Mouse (Mus musculus) midbrain, postnatal 0 days (tissue): Measurements from ENCODE around the gene Nav2. TPM values are rescaled to one million over a fixed set of nuclear protein-coding genes. Genes with fewer than 3 reads are reported as not detected.

ENCODE experiments used
- ATAC-seq: fragments of 200-750 bp; cut with Nextera tagmentation; 2 replicates; pipeline ENCODE4 v1.8.0; 2017; ENCODE audit warnings: moderate number of reproducible peaks, mild to moderate bottlenecking, moderate TSS enrichment, moderate library complexity; ENCODE audit not compliant: low FRiP score
- DNase-seq: peaks from one replicate; pipeline ENCODE4 v3.0.0-alpha.2; 2015; ENCODE audit warnings: low spot score
- H3K27ac ChIP-seq: fragments of 300-500 bp; sonication (generic); 2 replicates; pipeline ENCODE4 v1.5.1; 2014; ENCODE audit warnings: low read depth, mild to moderate bottlenecking, low read length, mixed read lengths
- H3K27me3 ChIP-seq: fragments of 300-500 bp; sonication (generic); 2 replicates; pipeline ENCODE4 v1.6.1; 2014; ENCODE audit warnings: low read length, control low read depth, mixed read lengths; ENCODE audit not compliant: insufficient read depth
- H3K36me3 ChIP-seq: fragments of 300-500 bp; sonication (generic); 2 replicates; pipeline ENCODE4 v1.6.1; 2014; ENCODE audit warnings: low read length, control low read depth, mixed read lengths; ENCODE audit not compliant: insufficient read depth
- H3K4me1 ChIP-seq: fragments of 300-500 bp; sonication (generic); 2 replicates; pipeline ENCODE4 v1.6.1; 2014; ENCODE audit warnings: mild to moderate bottlenecking, control low read depth, antibody characterized with exemption, low read length, mixed read lengths; ENCODE audit not compliant: insufficient read depth
- H3K4me2 ChIP-seq: fragments of 300-500 bp; sonication (generic); 2 replicates; pipeline ENCODE4 v1.6.1; 2014; ENCODE audit warnings: low read depth, mild to moderate bottlenecking, low read length, mixed read lengths; ENCODE audit not compliant: poor library complexity, severe bottlenecking
- H3K4me3 ChIP-seq: fragments of 300-500 bp; sonication (generic); 2 replicates; pipeline ENCODE4 v1.5.1; 2014; ENCODE audit warnings: low read depth, mild to moderate bottlenecking, low read length, moderate library complexity
- H3K9ac ChIP-seq: fragments of 300-500 bp; sonication (generic); replicated peaks from 2 replicates; pipeline ENCODE4 v1.6.1; 2014; ENCODE audit warnings: mild to moderate bottlenecking, low read length, moderate library complexity, mixed read lengths; ENCODE audit not compliant: poor library complexity, severe bottlenecking
- H3K9me3 ChIP-seq: fragments of 300-500 bp; sonication (generic); 2 replicates; pipeline ENCODE4 v1.6.1; 2016; ENCODE audit warnings: low read length, control low read depth
- CTCF ChIP-seq: IDR thresholded peaks from 2 replicates; pipeline ENCODE4 v1.5.1; 2016; ENCODE audit warnings: antibody characterized with exemption, mild to moderate bottlenecking
- WGBS: fragments of 180-500 bp; shearing (Covaris S2); extraction: QIAGEN DNeasy Blood & Tissue Kit; methylation state at CpG from one replicate; pipeline ENCODE4 v1.1.7; 2014; 5-methylcytosine and 5-hydroxymethylcytosine counted together
- polyA plus RNA-seq: library from polyadenylated mRNA; unstranded; fragments of >200 nt; fragmentation: Nextera tagmentation; extraction: Ambion mirVana; gene quantifications from 2 replicates; pipeline ENCODE4 v1.2.1, GENCODE M21; 2015
- total RNA-seq: library from RNA; depleted of rRNA; stranded (reverse); fragments of >200 nt; gene quantifications from 2 replicates; pipeline ENCODE4 v1.2.3, GENCODE M21; 2014

The Nav2 gene
- total and polyA plus RNA-seq, 2 experiments from 2014 or later = 18.3 to 53.8 TPM

DNA sequence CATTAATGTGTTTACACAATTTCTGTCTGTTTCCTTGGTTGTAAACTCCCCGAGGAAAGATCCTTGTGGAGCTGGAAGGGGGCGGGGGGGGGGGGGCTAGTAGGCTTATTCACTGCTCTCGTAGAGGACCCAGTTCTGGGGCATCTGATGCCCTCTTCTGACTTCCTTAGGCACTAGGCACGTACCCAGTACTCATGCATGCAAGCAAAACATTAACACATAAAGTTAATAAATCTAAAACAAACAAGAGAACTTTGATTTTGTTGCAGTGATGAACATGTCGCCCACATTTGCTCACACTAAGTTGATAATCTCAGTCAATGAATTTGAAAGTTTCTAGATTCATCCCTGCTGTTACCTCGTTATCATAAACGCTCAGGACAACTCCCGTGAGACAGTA, 325.8 kb downstream of the Nav2 start:
- no peaks in the 10 kb centered on the region for H3K4me1 ChIP-seq
- H3K4me3 ChIP-seq = no peak overlapping the region
- ATAC-seq (no peak), DNase-seq (no peak)
- H3K27me3 ChIP-seq = no peaks in the 10 kb centered on the region
- no peaks in the 10 kb centered on the region for H3K36me3 ChIP-seq
- H3K27ac ChIP-seq = no peak overlapping the region
- H3K9me3 ChIP-seq = no peaks in the 10 kb centered on the region
- WGBS = 88% methylated on average over 8 of the region's 8 CpGs
- no peak overlapping the region for H3K9ac ChIP-seq
- no peak overlapping the region for H3K4me2 ChIP-seq
- TF ChIP-seq CTCF = no peak

DNA sequence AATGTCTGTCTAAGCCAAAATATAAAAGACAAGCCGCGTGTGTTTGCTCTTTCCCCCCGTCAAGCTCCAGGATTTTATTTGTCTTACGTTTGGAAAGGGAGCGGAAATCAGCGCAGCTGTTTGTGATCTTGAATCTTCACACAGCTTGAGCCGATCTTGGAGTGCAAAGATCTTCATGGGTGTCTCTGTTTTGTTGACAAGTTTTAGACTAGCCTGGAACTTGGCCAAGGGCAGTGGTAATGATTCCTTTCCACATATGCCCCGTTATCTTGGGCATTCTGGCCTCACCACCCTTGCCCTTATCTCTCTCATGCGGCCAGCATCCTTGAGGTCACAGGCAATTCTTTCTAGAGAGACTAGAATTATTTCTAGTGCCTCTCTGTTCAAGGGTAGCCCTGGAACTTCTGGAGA, 326.8 kb downstream of the Nav2 start:
- DNase-seq (no peak), ATAC-seq (no peak)
- H3K36me3 ChIP-seq = no peaks in the 10 kb centered on the region
- TF ChIP-seq CTCF = no peak
- H3K9me3 ChIP-seq = no peaks in the 10 kb centered on the region
- no peaks in the 10 kb centered on the region for H3K27me3 ChIP-seq
- no peak overlapping the region for H3K4me2 ChIP-seq
- H3K4me1 ChIP-seq = no peaks in the 10 kb centered on the region
- WGBS = 80% methylated on average over 9 of the region's 9 CpGs
- H3K9ac ChIP-seq = no peak overlapping the region
- no peak overlapping the region for H3K4me3 ChIP-seq
- no peak overlapping the region for H3K27ac ChIP-seq

DNA sequence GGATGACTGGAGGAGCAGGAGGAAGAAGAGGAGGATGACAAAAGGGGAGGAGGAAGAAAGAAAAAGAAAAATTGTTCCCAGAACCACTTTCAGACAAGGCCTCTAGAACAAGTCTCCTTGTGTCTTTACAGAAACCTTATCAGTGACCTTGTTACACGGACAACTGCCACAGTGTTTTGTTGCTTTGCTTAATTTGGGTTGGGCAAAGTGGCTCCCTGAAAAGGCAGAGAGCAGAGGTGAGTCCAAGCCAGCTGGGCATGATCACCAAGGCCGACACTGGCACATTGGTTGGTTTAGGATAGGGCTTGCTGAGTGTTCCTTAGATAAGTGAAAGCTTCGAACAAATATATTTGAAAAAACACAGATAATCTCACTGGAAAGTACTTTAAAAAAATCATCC, 327.3 kb downstream of the Nav2 start:
- Histone ChIP-seq H3K4me1 (no peaks in the 10 kb centered on the region), H3K4me3 (no peak overlapping the region), H3K27ac (no peak overlapping the region), H3K4me2 (no peak overlapping the region), H3K9ac (no peak overlapping the region), H3K27me3 (no peaks in the 10 kb centered on the region), H3K9me3 (no peaks in the 10 kb centered on the region), H3K36me3 (no peaks in the 10 kb centered on the region)
- WGBS = 82% methylated on average over 3 of the region's 3 CpGs
- no peak for ATAC-seq
- no peak for DNase-seq
- TF ChIP-seq CTCF = no peak

DNA sequence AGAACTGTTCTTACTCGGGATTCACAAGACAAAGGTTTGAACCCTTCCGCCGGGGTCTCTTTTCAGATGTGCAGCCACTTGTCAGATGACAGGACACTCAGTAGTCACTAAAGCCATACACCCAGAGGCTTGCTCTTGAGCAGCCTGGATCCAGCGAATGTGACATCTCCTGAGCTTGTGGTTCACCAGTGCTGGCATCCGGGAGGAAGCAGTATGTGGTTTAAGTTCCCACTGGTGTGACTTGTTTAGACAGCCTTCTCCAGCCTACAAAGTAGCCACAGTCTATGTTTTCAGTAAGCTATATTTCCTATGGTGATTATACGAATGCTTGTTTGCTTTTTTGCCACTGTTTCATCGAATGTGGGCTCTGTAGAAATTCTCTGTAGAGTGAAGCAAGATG, 331.9 kb downstream of the Nav2 start:
- Histone ChIP-seq H3K36me3 (no peaks in the 10 kb centered on the region), H3K27me3 (no peaks in the 10 kb centered on the region), H3K4me2 (no peak overlapping the region), H3K9me3 (no peaks in the 10 kb centered on the region), H3K27ac (no peak overlapping the region), H3K4me3 (no peak overlapping the region), H3K9ac (no peak overlapping the region), H3K4me1 (no peaks in the 10 kb centered on the region)
- DNase-seq (no peak), ATAC-seq (no peak)
- TF ChIP-seq CTCF = no peak
- WGBS = 87% methylated on average over 7 of the region's 7 CpGs

DNA sequence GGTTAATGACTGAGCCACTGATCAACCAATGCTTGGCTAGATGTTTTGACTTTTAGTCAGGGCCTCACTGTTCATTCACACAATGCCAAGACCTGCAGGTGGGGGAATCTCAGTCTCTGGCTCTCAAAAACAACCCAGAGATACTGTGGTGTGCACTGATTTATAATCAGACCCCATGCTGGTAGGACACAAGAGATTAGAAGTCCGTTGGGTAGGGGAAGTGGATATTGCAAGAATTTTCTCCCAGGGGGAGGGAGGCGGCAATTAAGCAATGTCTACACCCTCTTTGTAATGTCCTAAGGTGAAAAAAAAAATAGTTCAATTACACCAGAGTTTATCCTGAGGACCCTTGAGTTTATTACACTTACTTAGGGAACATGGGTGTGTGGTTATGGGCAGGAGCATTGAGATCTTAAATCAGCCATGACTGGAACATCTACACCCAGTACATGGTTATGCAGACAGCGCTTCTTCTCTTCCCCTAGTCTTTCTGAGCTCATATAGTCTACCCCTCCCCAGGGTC, 332.8 kb downstream of the Nav2 start:
- WGBS = 66% methylated on average over 3 of the region's 3 CpGs
- DNase-seq = no peak
- H3K4me3 ChIP-seq = no peak overlapping the region

DNA sequence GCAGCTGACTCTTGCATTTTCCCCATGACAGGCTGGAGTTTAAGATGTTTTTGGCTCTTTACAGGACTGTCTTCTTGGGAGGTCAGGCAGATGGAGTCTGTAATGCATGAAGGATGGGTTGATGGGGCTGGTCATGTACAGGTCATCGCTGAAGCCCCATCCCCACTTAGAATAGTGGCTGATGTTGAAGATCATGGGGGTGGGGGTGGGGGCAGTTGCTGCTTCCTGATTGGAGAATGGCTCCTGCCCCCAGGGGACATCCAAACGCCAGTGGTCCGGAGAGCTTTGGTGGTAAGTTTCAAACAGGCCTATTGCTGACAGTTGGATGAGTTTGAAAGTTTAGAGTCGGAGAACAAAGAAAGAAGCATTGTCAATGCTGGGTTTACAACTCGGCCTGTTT, 333.7 kb downstream of the Nav2 start:
- Histone ChIP-seq H3K27me3 (no peaks in the 10 kb centered on the region), H3K9me3 (no peaks in the 10 kb centered on the region), H3K9ac (no peak overlapping the region), H3K4me3 (no peak overlapping the region), H3K36me3 (no peaks in the 10 kb centered on the region), H3K4me1 (peaks cover 3% of the 10 kb centered on the region; the same call in 1 of the 2 replicates), H3K27ac (no peak overlapping the region), H3K4me2 (no peak overlapping the region)
- DNase-seq (no peak), ATAC-seq (no peak)
- TF ChIP-seq CTCF = no peak
- WGBS = 69% methylated on average over 5 of the region's 5 CpGs

More for the DNA sequence above, 332.8 kb downstream of the Nav2 start:
- H3K4me2 ChIP-seq = no peak overlapping the region
- H3K36me3 ChIP-seq = no peaks in the 10 kb centered on the region
- H3K27ac ChIP-seq = no peak overlapping the region
- H3K27me3 ChIP-seq = no peaks in the 10 kb centered on the region
- ATAC-seq = no peak
- no peak overlapping the region for H3K9ac ChIP-seq
- H3K9me3 ChIP-seq = no peaks in the 10 kb centered on the region
- no peak for TF ChIP-seq CTCF
- H3K4me1 ChIP-seq = no peaks in the 10 kb centered on the region
